Mouse (Mus musculus): Measurements from ENCODE around the gene Rhot1. TPM values are rescaled to one million over a fixed set of nuclear protein-coding genes. Genes with fewer than 3 reads are reported as not detected.

Rhot1 gene
- polyA plus RNA-seq, 1 experiment = 0.19 TPM

GRCm38 (mm10) chr11:80190280-80190679, 18.5 kb upstream of the Rhot1 start:
- peaks cover 6% of the 10 kb centered on the region; the same call in 1 of the 2 replicates for H3K36me3 ChIP-seq (ENCODE audit: control insufficient read depth)
- no peak for TF ChIP-seq TAL1 (IDR thresholded peaks at IDR 0.05; ENCODE audit: low read length)
- no peak for TF ChIP-seq GATA1 (IDR thresholded peaks at IDR 0.05; ENCODE audit: low read length)
- H3K4me3 ChIP-seq (replicated peaks) = no peak overlapping the region
- H3K9me3 ChIP-seq (ENCODE audit: control insufficient read depth, low read length) = no peaks in the 10 kb centered on the region; the same call in 1 of the 2 replicates
- H3K27me3 ChIP-seq (ENCODE audit: control insufficient read depth) = no peaks in the 10 kb centered on the region
- no peaks in the 10 kb centered on the region for H3K4me1 ChIP-seq (ENCODE audit: control insufficient read depth)

- peaks cover 6% of the 10 kb centered on the region; the same call in 1 of the 2 replicates for H3K36me3 ChIP-seq (ENCODE audit: control insufficient read depth)
Observed at GRCm38 (mm10) chr11:80193827-80194226, 15.0 kb upstream of the Rhot1 start.

DNA sequence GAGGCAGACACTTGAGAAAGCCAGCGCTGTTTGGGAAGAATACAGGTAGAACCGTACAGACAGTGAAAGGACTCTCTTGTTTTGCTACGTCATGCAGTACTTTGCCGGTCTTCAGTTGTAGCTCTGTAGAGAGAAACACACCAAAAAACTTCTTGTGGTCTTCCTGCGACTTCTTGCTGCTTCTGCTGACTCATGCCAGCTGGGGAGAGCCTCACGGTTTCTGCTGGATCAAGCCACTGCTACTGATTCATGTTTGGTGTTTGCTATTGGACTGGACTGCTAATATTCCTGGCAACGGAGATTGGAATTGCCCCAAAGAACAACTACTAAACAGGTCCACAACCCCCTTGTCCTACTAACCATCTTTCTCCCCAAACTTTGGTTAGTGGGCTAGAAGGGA, 12.5 kb upstream of the Rhot1 start:
- H3K27me3 ChIP-seq (ENCODE audit: control insufficient read depth) = no peaks in the 10 kb centered on the region
- no peak overlapping the region for H3K4me3 ChIP-seq (replicated peaks)
- H3K4me1 ChIP-seq (ENCODE audit: control insufficient read depth) = no peaks in the 10 kb centered on the region
- no peak for TF ChIP-seq GATA1 (IDR thresholded peaks at IDR 0.05; ENCODE audit: low read length)
- H3K36me3 ChIP-seq (ENCODE audit: control insufficient read depth) = peaks cover 6% of the 10 kb centered on the region; the same call in 1 of the 2 replicates
- H3K9me3 ChIP-seq (ENCODE audit: control insufficient read depth, low read length) = no peaks in the 10 kb centered on the region

More at GRCm38 (mm10) chr11:80193827-80194226, 15.0 kb upstream of the Rhot1 start:
- no peaks in the 10 kb centered on the region for H3K9me3 ChIP-seq (ENCODE audit: control insufficient read depth, low read length)
- TF ChIP-seq GATA1 (IDR thresholded peaks at IDR 0.05; ENCODE audit: low read length) (no peak), TAL1 (IDR thresholded peaks at IDR 0.05; ENCODE audit: low read length) (no peak)
- H3K27me3 ChIP-seq (ENCODE audit: control insufficient read depth) = no peaks in the 10 kb centered on the region
- no peak overlapping the region for H3K4me3 ChIP-seq (replicated peaks)
- H3K4me1 ChIP-seq (ENCODE audit: control insufficient read depth) = no peaks in the 10 kb centered on the region

DNA sequence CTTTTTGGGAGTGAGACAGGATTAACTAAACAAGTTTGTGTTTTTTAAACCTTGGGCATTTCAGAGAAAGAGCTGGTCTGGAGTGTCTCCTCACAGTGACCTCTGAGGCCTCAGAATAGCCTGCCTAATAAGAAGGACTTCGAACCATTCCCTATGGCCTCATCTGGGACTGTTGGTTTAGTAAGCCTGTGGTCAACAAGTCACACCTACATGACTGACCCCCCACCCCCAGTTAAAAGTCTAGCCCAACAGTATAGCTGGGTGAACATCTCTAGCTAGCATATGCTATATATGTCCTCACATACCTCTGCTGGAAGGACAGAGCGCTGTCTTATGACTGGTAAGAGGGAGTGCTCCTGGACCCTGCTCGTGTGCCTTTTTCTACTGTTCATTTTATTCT, 9.5 kb upstream of the Rhot1 start:
- H3K4me1 ChIP-seq (ENCODE audit: control insufficient read depth) = no peaks in the 10 kb centered on the region
- no peaks in the 10 kb centered on the region for H3K27me3 ChIP-seq (ENCODE audit: control insufficient read depth)
- H3K36me3 ChIP-seq (ENCODE audit: control insufficient read depth) = peaks cover 4% of the 10 kb centered on the region; the same call in 1 of the 2 replicates
- no peak overlapping the region for H3K4me3 ChIP-seq (replicated peaks)
- TF ChIP-seq TAL1 (IDR thresholded peaks at IDR 0.05; ENCODE audit: low read length) = no peak
- TF ChIP-seq GATA1 (IDR thresholded peaks at IDR 0.05; ENCODE audit: low read length) = no peak
- H3K9me3 ChIP-seq (ENCODE audit: control insufficient read depth, low read length) = no peaks in the 10 kb centered on the region

DNA sequence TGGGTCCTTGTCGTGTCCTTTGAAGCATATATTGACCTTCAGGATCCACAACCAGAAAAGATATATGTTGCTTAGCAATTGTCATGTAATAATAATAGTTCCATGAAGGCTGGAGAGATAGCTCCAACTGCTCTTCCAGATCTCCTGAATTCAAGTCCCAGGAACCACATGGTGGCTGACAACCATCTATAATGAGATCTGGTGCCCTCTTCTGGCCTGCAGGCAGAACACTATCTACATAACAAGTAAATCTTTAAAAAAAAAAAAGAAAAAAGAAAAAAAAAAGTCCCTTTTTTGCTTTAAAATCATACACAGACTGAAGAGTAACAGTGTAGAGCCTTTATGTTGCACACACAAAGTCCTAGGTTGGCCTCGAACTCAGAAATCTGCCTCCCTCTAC, 9.0 kb upstream of the Rhot1 start:
- Histone ChIP-seq H3K4me3 (replicated peaks) (no peak overlapping the region), H3K36me3 (ENCODE audit: control insufficient read depth) (no peaks in the 10 kb centered on the region), H3K4me1 (ENCODE audit: control insufficient read depth) (no peaks in the 10 kb centered on the region), H3K9me3 (ENCODE audit: control insufficient read depth, low read length) (no peaks in the 10 kb centered on the region), H3K27me3 (ENCODE audit: control insufficient read depth) (no peaks in the 10 kb centered on the region)
- TF ChIP-seq TAL1 (IDR thresholded peaks at IDR 0.05; ENCODE audit: low read length) (no peak), GATA1 (IDR thresholded peaks at IDR 0.05; ENCODE audit: low read length) (no peak)

GRCm38 (mm10) chr11:80200326-80200725, 8.5 kb upstream of the Rhot1 start:
- TF ChIP-seq GATA1 (IDR thresholded peaks at IDR 0.05; ENCODE audit: low read length) (no peak), TAL1 (IDR thresholded peaks at IDR 0.05; ENCODE audit: low read length) (no peak)
- H3K4me3 ChIP-seq (replicated peaks) = no peak overlapping the region
- no peaks in the 10 kb centered on the region for H3K27me3 ChIP-seq (ENCODE audit: control insufficient read depth)
- no peaks in the 10 kb centered on the region for H3K4me1 ChIP-seq (ENCODE audit: control insufficient read depth)
- no peaks in the 10 kb centered on the region for H3K36me3 ChIP-seq (ENCODE audit: control insufficient read depth)
- H3K9me3 ChIP-seq (ENCODE audit: control insufficient read depth, low read length) = no peaks in the 10 kb centered on the region

DNA sequence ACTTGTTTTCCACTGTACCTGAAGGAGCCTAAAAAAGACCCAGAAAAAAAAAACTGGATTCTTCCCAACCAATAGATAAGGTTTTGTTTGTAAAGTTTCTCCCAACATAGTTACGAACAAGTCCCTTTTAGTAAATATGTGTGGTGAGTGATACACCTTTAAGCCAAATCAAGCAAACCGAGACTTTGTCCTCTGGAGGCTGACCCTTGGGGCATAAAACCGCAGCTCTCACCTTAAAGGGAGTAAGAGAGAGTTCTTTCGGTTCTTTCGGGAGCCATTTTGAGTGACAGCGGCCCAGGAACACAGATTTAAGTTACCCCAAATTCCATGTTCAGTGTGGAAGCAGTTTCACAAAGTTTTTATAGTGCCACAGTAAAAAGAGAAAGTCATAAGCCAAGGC, 6.5 kb upstream of the Rhot1 start:
- no peak for TF ChIP-seq TAL1 (IDR thresholded peaks at IDR 0.05; ENCODE audit: low read length)
- no peak for TF ChIP-seq GATA1 (IDR thresholded peaks at IDR 0.05; ENCODE audit: low read length)
- H3K27me3 ChIP-seq (ENCODE audit: control insufficient read depth) = no peaks in the 10 kb centered on the region
- no peaks in the 10 kb centered on the region for H3K4me1 ChIP-seq (ENCODE audit: control insufficient read depth)
- H3K9me3 ChIP-seq (ENCODE audit: control insufficient read depth, low read length) = no peaks in the 10 kb centered on the region
- H3K36me3 ChIP-seq (ENCODE audit: control insufficient read depth) = no peaks in the 10 kb centered on the region
- no peak overlapping the region for H3K4me3 ChIP-seq (replicated peaks)

DNA sequence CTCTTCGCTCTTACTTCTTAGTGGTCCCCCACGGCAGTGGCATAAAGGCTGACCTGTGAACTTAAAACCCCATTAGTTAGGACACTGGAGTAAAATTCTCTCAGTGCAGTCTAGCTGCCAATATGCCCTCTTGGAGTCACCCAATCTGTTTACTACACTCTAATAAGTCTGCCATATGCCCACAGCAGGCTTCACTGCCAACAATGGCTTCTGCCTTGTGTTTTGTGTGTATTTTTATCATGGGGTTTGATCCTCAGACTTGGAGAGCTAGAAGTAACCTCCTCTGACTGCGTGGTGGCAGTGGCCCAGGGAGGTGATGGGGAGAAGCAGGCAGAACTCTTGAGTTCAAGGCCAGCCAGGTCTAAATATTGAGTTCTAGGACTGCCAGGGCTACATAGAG, 4.8 kb upstream of the Rhot1 start:
- H3K36me3 ChIP-seq (ENCODE audit: control insufficient read depth) = no peaks in the 10 kb centered on the region
- TF ChIP-seq TAL1 (IDR thresholded peaks at IDR 0.05; ENCODE audit: low read length) (no peak), GATA1 (IDR thresholded peaks at IDR 0.05; ENCODE audit: low read length) (no peak)
- H3K4me1 ChIP-seq (ENCODE audit: control insufficient read depth) = peaks cover 6% of the 10 kb centered on the region
- H3K9me3 ChIP-seq (ENCODE audit: control insufficient read depth, low read length) = no peaks in the 10 kb centered on the region
- no peak overlapping the region for H3K4me3 ChIP-seq (replicated peaks)
- H3K27me3 ChIP-seq (ENCODE audit: control insufficient read depth) = peaks cover 2% of the 10 kb centered on the region; the same call in 1 of the 2 replicates

- Histone ChIP-seq H3K9me3 (ENCODE audit: control insufficient read depth, low read length) (no peaks in the 10 kb centered on the region), H3K4me3 (replicated peaks) (no peak overlapping the region), H3K36me3 (ENCODE audit: control insufficient read depth) (no peaks in the 10 kb centered on the region), H3K4me1 (ENCODE audit: control insufficient read depth) (peaks cover 12% of the 10 kb centered on the region), H3K27me3 (ENCODE audit: control insufficient read depth) (peaks cover 2% of the 10 kb centered on the region; the same call in 1 of the 2 replicates)
- TF ChIP-seq TAL1 (IDR thresholded peaks at IDR 0.05; ENCODE audit: low read length) = no peak
- TF ChIP-seq GATA1 (IDR thresholded peaks at IDR 0.05; ENCODE audit: low read length) = no peak
Observed at GRCm38 (mm10) chr11:80204941-80205340, 3.9 kb upstream of the Rhot1 start.

DNA sequence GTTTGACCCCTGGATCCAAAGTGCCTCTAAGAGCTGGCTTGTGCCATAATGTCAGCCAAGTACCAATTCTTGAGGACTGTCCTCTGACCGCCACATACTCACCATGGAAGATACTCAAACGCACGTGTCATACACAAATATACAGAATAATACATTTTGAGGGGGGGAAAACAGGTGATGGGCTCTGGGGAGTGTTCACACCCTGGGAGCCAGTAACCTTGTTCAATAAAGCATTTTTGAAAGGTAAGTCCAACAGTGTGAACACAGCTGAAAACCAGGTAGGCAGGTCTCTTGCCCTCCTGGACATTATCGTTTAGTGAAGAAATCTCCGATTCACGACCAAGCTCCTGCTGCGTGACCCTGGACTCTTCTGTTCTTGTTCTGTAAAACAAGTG, 357 bp upstream of the Rhot1 start:
- peaks cover 2% of the 10 kb centered on the region; the same call in 1 of the 2 replicates for H3K27me3 ChIP-seq (ENCODE audit: control insufficient read depth)
- TF ChIP-seq TAL1 (IDR thresholded peaks at IDR 0.05; ENCODE audit: low read length) = no peak
- no peak for TF ChIP-seq GATA1 (IDR thresholded peaks at IDR 0.05; ENCODE audit: low read length)
- peak overlapping the region; percentile 90 for H3K4me3 ChIP-seq (replicated peaks)
- H3K9me3 ChIP-seq (ENCODE audit: control insufficient read depth, low read length) = no peaks in the 10 kb centered on the region
- peaks cover 7% of the 10 kb centered on the region for H3K36me3 ChIP-seq (ENCODE audit: control insufficient read depth)
- peaks cover 31% of the 10 kb centered on the region for H3K4me1 ChIP-seq (ENCODE audit: control insufficient read depth)

Data from erythroblast, embryonic 14.5 days (primary cell).